21 mouse cellular contexts compared by ENCODE assay signal in genomic region chr3:87274372-87274771, GRCm38 (mm10). TPM values are rescaled to one million over a fixed set of nuclear protein-coding genes. Genes with fewer than 3 reads are reported as not detected.
A peak's percentile ranks its signal among the peaks of the same experiment; 100 is the strongest.
DNase-seq lines count a peak whose midpoint lies in the region; ATAC-seq and TF ChIP-seq lines count a peak whose summit lies in the region.
"Had no signal": no experiment of that assay in that cellular context is flagged by ENCODE, and none has a peak within 500 bp of the region (broad histone marks: within the 10 kb centered on the region; RNA-seq: fewer than 3 reads in every experiment).

No protein-coding gene starts in this region.

- no peak for TF ChIP-seq CTCF in lung, embryonic 14.5 days (IDR thresholded peaks at IDR 0.05; ENCODE audit: low read depth)
- no peak for TF ChIP-seq CTCF in liver, postnatal 0 days (IDR thresholded peaks at IDR 0.05; ENCODE audit: low read depth)

- H3K4me1 ChIP-seq in lung, embryonic 14.5 days (ENCODE audit: insufficient read depth), result no peaks in the 10 kb centered on the region
- peaks cover 2% of the 10 kb centered on the region; the same call in 1 of the 2 replicates for H3K4me1 ChIP-seq in liver, postnatal 0 days (ENCODE audit: insufficient read depth)
- H3K4me1 ChIP-seq: embryonic facial prominence, embryonic 10.5 days; forebrain, embryonic 15.5 days; limb, embryonic 13.5 days; midbrain, embryonic 12.5 days had no signal

- no peaks in the 10 kb centered on the region for H3K27me3 ChIP-seq in lung, embryonic 14.5 days (ENCODE audit: insufficient read depth, low read length)
- H3K27me3 ChIP-seq in liver, postnatal 0 days (ENCODE audit: insufficient read depth, low read length), result no peaks in the 10 kb centered on the region
- H3K27me3 ChIP-seq in splenic B cell, adult 2 months (ENCODE audit: control insufficient read depth, insufficient read depth, low read length, poor library complexity, severe bottlenecking), result no peaks in the 10 kb centered on the region
- H3K27me3 ChIP-seq: forebrain, embryonic 15.5 days; limb, embryonic 13.5 days; midbrain, embryonic 12.5 days had no signal

- no peak for ATAC-seq in lung, embryonic 14.5 days (ENCODE audit: insufficient read depth)
- ATAC-seq in liver, postnatal 0 days, result no peak
- ATAC-seq: activated CD4-positive, CD25-positive, alpha-beta regulatory T cell, adult 4 months; CD4-positive, CD25-positive, alpha-beta regulatory T cell, adult 4 months; forebrain, embryonic 15.5 days had no signal

- no peak overlapping the region for H3K4me2 ChIP-seq in lung, embryonic 14.5 days
- no peak overlapping the region for H3K4me2 ChIP-seq in liver, postnatal 0 days (ENCODE audit: low read depth, low read length)
- H3K4me2 ChIP-seq: forebrain, embryonic 15.5 days; limb, embryonic 13.5 days; midbrain, embryonic 12.5 days had no signal

- H3K36me3 ChIP-seq in lung, embryonic 14.5 days (ENCODE audit: insufficient read depth), result no peaks in the 10 kb centered on the region
- H3K36me3 ChIP-seq in liver, postnatal 0 days (replicated peaks; ENCODE audit: insufficient read depth, low read length), result no peaks in the 10 kb centered on the region
- H3K36me3 ChIP-seq in splenic B cell, adult 2 months (ENCODE audit: control insufficient read depth, insufficient read depth, low read length, poor library complexity, severe bottlenecking), result no peaks in the 10 kb centered on the region
- H3K36me3 ChIP-seq: embryonic facial prominence, embryonic 10.5 days; forebrain, embryonic 15.5 days; limb, embryonic 13.5 days; midbrain, embryonic 12.5 days had no signal

- DNase-seq in lung, embryonic 14.5 days, result peak; percentile 8
- DNase-seq in lung, postnatal 4 days, result no peak
- DNase-seq in MEL-GATA-1-ER (ENCODE audit: extremely low read depth, low read depth), result peak; percentile 81
- DNase-seq in liver, postnatal 0 days, result peak; percentile 34
- peak; percentile 49 for DNase-seq in splenic B cell, adult 2 months (ENCODE audit: low read depth, low spot score)
- no peak for DNase-seq in yolk sac, embryonic 10.5 days (ENCODE audit: low spot score)
- no peak for DNase-seq in ovary, postnatal 10 days (ENCODE audit: low spot score)
- DNase-seq: adrenal gland, postnatal 25 days; cerebellum, postnatal 10 days; gastrocnemius, adult 2 months; right cerebral cortex, postnatal 25 days; thymus, postnatal 14 days had no signal

- H3K9ac ChIP-seq in lung, embryonic 14.5 days, result no peak overlapping the region
- H3K9ac ChIP-seq in liver, postnatal 0 days (replicated peaks), result no peak overlapping the region
- H3K9ac ChIP-seq: forebrain, embryonic 15.5 days; limb, embryonic 13.5 days; midbrain, embryonic 12.5 days had no signal

- H3K27ac ChIP-seq in lung, embryonic 14.5 days (ENCODE audit: low read depth), result no peak overlapping the region
- H3K27ac ChIP-seq in liver, postnatal 0 days (ENCODE audit: low read depth), result no peak overlapping the region
- H3K27ac ChIP-seq: embryonic facial prominence, embryonic 10.5 days; forebrain, embryonic 15.5 days; gastrocnemius, adult 2 months; layer of hippocampus, adult 2 months; left cerebral cortex, adult 2 months; limb, embryonic 13.5 days; midbrain, embryonic 12.5 days had no signal

- no peaks in the 10 kb centered on the region for H3K9me3 ChIP-seq in lung, embryonic 14.5 days (ENCODE audit: low read depth, low read length)
- no peaks in the 10 kb centered on the region for H3K9me3 ChIP-seq in liver, postnatal 0 days (ENCODE audit: low read length)
- H3K9me3 ChIP-seq: embryonic facial prominence, embryonic 10.5 days; forebrain, embryonic 15.5 days; limb, embryonic 13.5 days; midbrain, embryonic 12.5 days had no signal

- H3K4me3 ChIP-seq in lung, embryonic 14.5 days (ENCODE audit: low read depth, low read length), result no peak overlapping the region
- no peak overlapping the region for H3K4me3 ChIP-seq in liver, postnatal 0 days (ENCODE audit: low read depth, low read length)
- H3K4me3 ChIP-seq: embryonic facial prominence, embryonic 10.5 days; erythroblast, embryonic 14.5 days; forebrain, embryonic 15.5 days; gastrocnemius, adult 2 months; layer of hippocampus, adult 2 months; left cerebral cortex, adult 2 months; limb, embryonic 13.5 days; midbrain, embryonic 12.5 days had no signal

- TF ChIP-seq EP300 in liver, postnatal 0 days (IDR thresholded peaks at IDR 0.05; ENCODE audit: low read depth), result no peak

- WGBS in lung, embryonic 14.5 days, result 46% methylated on average over 2 of the region's 2 CpGs
- 18% methylated on average over 2 of the region's 2 CpGs for WGBS in liver, postnatal 0 days (ENCODE audit: insufficient replicate concordance)

RNA-seq across cellular contexts. Expression of gene Fcrls, which starts 10.8 kb away (rescaled TPM):
- polyA plus RNA-seq in lung, embryonic 14.5 days (2014; fragmentation: Nextera tagmentation; extraction: Ambion mirVana), result 11.0 and 11.1 TPM in 2 replicates
- 0.16 and 0.17 TPM in 2 replicates for polyA plus RNA-seq in liver, postnatal 0 days (2015; fragmentation: Nextera tagmentation; extraction: Ambion mirVana)
- polyA plus RNA-seq: activated CD4-positive, CD25-positive, alpha-beta regulatory T cell, adult 4 months had no signal

Comparison
In these comparisons a context has a peak if more than half of its experiments do, and no peak if none do; other contexts are left out.
1. DNase-seq: peak in lung, embryonic 14.5 days (single experiment), MEL-GATA-1-ER (single experiment), liver, postnatal 0 days (single experiment) and splenic B cell, adult 2 months (single experiment); none in lung, postnatal 4 days (0 of 2), yolk sac, embryonic 10.5 days (single experiment) and ovary, postnatal 10 days (single experiment).
2. RNA of gene Fcrls, which starts 10.8 kb away (polyA plus RNA-seq): 11.0 to 11.1 TPM in lung, embryonic 14.5 days; 0.16 to 0.17 TPM in liver, postnatal 0 days; every median in the first group is over 10 times any median in the second.